Mouse (Mus musculus) right cerebral cortex, postnatal 25 days (tissue): ENCODE measurements around the gene Acod1.

Experiments
- DNase-seq: peaks from one replicate; pipeline ENCODE4 v3.0.0; 2022

Acod1 gene

GRCm38 (mm10) chr14:103046677-103047076 lies at the start of gene Acod1:
Gene Acod1, plus strand, starts transcription at chr14:103046977.
- no peak for DNase-seq

GRCm38 (mm10) chr14:103007737-103008136 lies 39.0 kb upstream of the Acod1 start:
- no peak for DNase-seq

GRCm38 (mm10) chr14:103011782-103012181 lies 35.0 kb upstream of the Acod1 start:
- no peak for DNase-seq

GRCm38 (mm10) chr14:103012563-103013150 lies 34.1 kb upstream of the Acod1 start:
- DNase-seq, result peak; percentile 53

- DNase-seq, result no peak
Measured at GRCm38 (mm10) chr14:103017009-103017408, 29.8 kb upstream of the Acod1 start.

GRCm38 (mm10) chr14:103020046-103020445 lies 26.7 kb upstream of the Acod1 start:
- no peak for DNase-seq

GRCm38 (mm10) chr14:103029203-103029602 lies 17.6 kb upstream of the Acod1 start:
- DNase-seq, result no peak

- no peak for DNase-seq
Measured at GRCm38 (mm10) chr14:103033271-103033823, 13.4 kb upstream of the Acod1 start.

GRCm38 (mm10) chr14:103034076-103034475 lies 12.7 kb upstream of the Acod1 start:
- no peak for DNase-seq

GRCm38 (mm10) chr14:103037016-103037415 lies 9.8 kb upstream of the Acod1 start:
- DNase-seq, result no peak

- no peak for DNase-seq
Measured at GRCm38 (mm10) chr14:103048292-103049086, 1.7 kb downstream of the Acod1 start.

- DNase-seq, result peak; percentile 62
Measured at GRCm38 (mm10) chr14:103051159-103051769, 4.5 kb downstream of the Acod1 start.

GRCm38 (mm10) chr14:103054731-103055130 lies 8.0 kb downstream of the Acod1 start:
- no peak for DNase-seq

GRCm38 (mm10) chr14:103056601-103057000 lies 9.8 kb downstream of the Acod1 start:
- DNase-seq, result no peak

- no peak for DNase-seq
Measured at GRCm38 (mm10) chr14:103058998-103059397, 12.2 kb downstream of the Acod1 start.

GRCm38 (mm10) chr14:103059495-103059894 lies 12.7 kb downstream of the Acod1 start:
- DNase-seq, result no peak

- DNase-seq, result peak; percentile 63
Measured at GRCm38 (mm10) chr14:103065294-103066167, 18.8 kb downstream of the Acod1 start.

- no peak for DNase-seq
Measured at GRCm38 (mm10) chr14:103069465-103069863, 22.7 kb downstream of the Acod1 start.

- DNase-seq, result peak; percentile 89
Measured at GRCm38 (mm10) chr14:103069864-103070611, 23.3 kb downstream of the Acod1 start, which contains the start of gene Cln5. Gene Cln5, plus strand, starts transcription at chr14:103070216.

- DNase-seq, result no peak
Measured at GRCm38 (mm10) chr14:103070790-103071189, 24.0 kb downstream of the Acod1 start.

GRCm38 (mm10) chr14:103071471-103071870 lies 24.7 kb downstream of the Acod1 start:
- DNase-seq, result no peak

- DNase-seq, result no peak
Measured at GRCm38 (mm10) chr14:103072731-103073130, 26.0 kb downstream of the Acod1 start.
